Mouse (Mus musculus) stomach, postnatal 0 days (tissue): ENCODE measurements around the gene Ceacam15.
A peak's percentile ranks its signal among the peaks of the same experiment; 100 is the strongest.

ENCODE experiments used
- CTCF ChIP-seq: IDR thresholded peaks from 2 replicates; pipeline ENCODE4 v1.5.1; 2016; ENCODE audit warnings: antibody characterized with exemption, low read depth, mild to moderate bottlenecking, moderate library complexity
- EP300 ChIP-seq: optimal IDR thresholded peaks from 2 replicates; pipeline ENCODE3; 2016; ENCODE audit warnings: antibody characterized with exemption

DNA sequence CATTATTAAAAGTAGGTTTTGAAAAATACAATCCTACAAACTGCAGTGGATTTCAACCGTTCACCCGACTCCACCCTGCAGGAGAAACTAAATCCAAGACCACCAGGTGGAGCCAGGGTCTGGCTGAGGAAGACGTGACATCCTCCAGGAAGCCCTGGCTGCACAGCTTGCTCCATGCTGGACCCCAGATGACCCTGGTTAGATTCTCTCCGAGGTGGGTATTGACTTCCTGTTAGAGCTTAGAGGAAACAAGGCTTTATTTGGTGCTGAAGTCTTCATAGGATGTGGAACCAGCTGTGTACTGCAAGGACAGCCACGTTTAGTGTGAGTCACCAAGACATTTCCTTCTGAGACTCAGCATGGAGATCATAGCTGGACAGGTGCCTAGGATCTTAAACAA lies 13.7 kb upstream of the Ceacam15 start:
- TF ChIP-seq EP300 (no peak), CTCF (peak; percentile 28)
